Mouse (Mus musculus) small intestine, adult 2 months (tissue): ENCODE measurements around the gene C330021F23Rik.

Experiments used
- CTCF ChIP-seq: fragments of 200-500 bp; IDR thresholded peaks from 2 replicates; pipeline ENCODE4 v1.5.1; 2012; ENCODE audit warnings: low read depth, mild to moderate bottlenecking, control low read depth, inconsistent platforms, low read length, moderate library complexity, mixed read lengths; ENCODE audit not compliant: insufficient replicate concordance, insufficient read length; ENCODE audit errors: extremely low read depth
- POLR2A ChIP-seq: fragments of 200-500 bp; IDR thresholded peaks from 2 replicates; pipeline ENCODE4 v1.6.1; 2012; ENCODE audit warnings: low read depth, mild to moderate bottlenecking, control low read depth, inconsistent platforms, low read length, moderate library complexity

DNA sequence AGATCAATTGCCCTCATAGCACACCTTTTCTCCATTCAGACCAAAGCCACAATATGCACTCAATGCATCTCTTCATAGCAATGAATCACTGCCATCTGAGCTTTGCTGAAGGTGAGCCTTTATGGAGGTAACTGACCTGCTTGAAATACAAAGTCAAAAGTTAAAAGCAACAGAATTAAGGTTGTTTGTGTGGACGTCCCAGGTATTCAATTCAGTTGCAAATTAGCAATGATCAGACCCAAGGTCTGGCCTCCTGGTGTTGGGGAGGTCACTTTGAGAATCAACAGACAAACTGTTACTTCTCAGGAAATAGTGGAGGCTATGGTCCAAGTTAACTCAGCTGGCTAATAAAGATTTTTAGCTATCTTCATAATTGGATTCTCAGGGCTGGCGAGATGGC lies 21.3 kb upstream of the C330021F23Rik start:
- no peak for TF ChIP-seq POLR2A
- TF ChIP-seq CTCF = no peak
